Mouse (Mus musculus) 3T3-L1 (cell line): ENCODE measurements around the gene Cacnb4.

Source experiments
- DNase-seq: peaks from one replicate; pipeline ENCODE4 v3.0.0-alpha.2; 2015; ENCODE audit warnings: low read depth, low spot score

Cacnb4 gene

DNA sequence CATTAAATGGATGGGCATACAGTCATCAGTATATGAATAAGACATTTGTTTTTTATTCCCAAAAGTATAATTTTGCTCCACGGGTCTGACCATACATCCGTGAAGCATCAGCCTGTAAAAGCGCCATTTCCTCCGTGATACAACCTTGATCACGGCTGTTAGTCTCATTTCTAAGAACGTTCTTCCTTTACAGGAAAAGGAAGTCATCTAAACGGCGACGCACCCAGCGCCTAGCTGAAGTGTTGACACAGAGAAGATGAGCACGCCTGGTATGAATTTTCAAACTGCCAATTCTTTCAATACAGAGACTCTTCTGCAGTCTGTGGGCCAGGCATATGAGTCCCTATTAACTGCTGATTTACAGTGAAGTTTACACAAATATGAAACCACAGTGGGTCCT, 106.5 kb downstream of the Cacnb4 start:
- no peak for DNase-seq

DNA sequence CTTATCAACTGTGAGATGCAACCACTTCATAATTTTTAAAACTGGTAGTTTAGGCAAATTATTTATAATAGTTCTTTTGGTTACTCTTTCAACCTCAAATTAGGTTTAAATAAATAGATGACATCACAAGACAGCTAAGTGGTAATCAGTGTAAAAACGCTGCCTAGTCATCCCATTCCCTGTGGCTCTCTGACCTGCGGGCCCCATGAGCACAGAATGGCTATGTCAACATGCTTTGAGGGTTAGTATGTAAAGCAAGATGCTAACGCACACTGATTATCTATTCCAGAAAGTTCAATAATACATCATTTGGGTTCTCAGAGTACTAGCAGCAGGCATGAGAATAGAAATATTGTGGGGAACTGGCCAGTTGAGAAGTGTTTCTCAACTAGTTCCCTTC, 108.5 kb downstream of the Cacnb4 start:
- no peak for DNase-seq

DNA sequence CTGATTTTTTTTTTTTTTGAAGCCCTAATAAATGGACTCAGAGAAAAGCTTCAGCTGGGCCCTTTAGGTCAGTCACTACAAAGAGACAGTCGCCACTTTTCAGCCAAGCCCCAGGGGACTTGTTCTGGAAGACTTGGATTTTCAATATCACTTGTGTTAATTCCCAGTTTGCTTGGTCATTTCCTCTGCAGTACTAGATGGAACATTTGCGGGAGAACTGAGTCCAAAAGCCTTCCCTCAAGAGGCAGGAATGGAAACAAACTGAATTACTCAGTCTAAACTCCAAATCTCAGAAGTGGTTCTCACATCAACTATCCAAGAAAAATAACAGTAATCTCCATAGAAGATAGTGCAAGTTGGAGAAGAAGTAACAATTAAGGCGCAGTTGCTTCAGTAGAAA, 109.2 kb downstream of the Cacnb4 start:
- no peak for DNase-seq

DNA sequence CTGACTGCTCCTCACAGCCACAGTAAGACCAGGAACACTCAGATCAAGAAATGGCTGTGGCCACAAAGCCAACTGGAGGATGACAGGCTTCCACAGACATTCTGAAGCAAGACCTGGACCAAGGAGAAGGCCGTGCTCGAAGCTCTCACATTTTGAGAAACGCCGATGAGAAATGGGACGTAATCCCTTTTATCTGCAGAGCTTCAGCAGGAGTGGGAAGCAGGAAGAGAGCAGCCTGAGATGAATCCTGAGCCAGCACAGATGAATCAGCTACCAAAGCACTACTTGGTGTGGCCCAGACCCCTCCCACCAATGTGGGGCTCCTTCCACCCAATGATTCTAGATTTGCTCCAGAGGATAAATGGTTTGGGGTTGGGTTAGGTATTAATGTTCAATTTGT, 113.4 kb downstream of the Cacnb4 start:
- DNase-seq = no peak

DNA sequence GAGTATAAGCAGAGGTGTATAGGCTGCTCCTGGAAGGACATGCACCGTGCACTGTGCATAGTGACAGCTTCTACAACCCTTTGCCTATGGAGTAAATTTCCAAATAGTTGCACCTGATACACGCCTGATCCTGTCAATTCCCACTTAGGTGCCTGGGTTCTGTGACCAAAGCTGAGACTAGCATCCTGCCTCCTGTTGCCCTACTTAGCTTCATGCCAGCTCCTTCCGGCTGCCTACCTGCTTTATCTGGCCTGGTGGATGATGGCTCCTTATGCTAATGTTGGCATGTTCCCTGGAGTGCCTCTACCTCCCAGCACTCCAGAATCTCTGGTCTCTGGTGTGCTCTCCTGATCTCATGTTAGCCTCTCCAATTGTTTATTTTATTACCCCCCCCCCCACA, 114.3 kb downstream of the Cacnb4 start:
- DNase-seq = no peak

DNA sequence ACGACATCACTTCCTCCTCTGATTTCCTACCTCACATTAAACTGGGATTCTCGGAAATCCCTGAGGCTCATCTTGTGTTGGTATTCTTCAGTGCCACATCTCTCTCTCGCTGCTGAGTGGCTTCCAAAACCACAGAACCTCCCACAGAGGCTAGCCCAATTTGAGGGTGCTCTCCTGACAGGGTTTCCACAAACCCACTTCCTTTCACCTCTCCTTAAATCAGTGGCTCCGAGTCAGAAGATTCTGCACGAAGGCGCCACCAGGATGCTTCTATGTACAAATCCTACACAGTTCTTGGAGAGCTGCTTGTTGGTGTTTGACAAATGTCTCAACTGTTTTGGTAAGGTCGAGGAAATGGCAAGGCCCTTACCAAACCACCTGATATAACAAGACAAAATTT, 115.5 kb downstream of the Cacnb4 start:
- DNase-seq = no peak

DNA sequence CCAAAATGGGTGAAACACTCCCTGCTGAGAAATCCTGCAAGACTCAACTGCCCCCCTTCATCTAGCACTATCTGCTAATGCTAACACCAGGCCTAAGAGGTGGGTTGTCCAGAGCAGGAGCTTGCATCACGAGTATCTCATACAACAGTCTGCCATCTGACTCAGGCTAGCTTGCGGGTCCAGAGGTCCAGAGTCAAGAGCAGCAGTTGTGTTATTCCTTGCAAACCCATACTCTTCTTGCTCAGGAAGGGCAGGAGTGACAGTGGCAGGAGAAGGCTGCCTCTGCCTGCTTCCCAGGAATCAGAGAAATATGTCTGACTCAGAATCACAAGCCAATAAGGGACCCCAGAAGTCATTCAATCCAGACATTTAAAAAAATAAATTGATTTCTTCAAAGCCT, 116.4 kb downstream of the Cacnb4 start:
- DNase-seq = no peak

DNA sequence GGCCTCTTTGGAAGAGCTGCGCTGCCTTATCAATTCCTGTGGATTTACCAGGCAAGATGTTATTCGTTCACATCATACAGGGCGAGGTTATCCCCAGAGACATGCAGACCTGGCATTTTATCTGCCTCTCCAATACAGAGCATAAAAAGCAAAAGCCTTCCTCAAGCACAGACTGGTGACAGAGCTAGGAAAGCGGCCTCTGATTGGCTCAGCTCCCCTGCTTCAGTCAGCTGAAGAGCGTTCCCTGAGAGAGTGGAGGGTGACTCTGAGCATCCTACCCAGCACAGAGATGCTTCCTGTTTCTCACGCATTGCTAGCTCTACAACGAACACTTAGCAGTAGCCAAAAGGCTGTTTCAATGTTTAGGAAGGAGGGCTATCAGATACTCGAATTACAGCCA, 118.2 kb downstream of the Cacnb4 start:
- no peak for DNase-seq

DNA sequence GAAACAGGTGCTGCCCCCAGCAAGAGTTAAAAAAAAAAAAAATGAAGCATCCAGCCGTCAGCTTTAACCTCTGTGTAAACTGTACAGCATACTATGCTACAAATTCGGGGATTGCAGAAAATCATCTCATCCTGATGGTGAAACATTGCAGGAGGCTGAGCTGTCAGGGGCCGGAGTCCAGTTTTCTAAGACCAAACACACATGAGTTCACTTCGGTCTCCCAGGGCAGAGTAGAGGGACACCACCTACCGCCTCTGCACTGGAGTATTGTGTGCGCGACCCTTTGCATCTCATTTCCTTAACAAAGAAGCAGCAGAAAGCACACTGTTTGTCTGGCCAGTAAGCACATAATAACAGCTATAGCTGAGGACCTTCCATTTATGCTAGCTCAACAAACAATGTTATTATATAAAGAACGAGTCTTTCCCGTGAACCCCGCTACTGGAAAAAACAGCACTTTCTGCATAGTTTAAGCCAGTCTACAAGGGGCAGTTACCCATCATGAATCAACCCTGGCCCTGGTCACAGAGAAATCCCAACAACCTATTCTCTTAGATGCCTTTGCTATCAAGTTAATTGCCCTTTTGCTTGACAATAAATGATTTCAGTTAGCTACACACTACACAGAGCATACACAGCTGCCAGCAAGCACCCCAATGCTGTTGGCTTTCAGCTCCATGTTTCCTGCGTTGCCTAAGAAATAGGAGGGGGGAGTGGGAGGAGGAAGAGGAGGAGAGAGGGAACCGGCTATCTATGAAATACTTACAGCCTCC, 118.9 kb downstream of the Cacnb4 start:
- DNase-seq = no peak

DNA sequence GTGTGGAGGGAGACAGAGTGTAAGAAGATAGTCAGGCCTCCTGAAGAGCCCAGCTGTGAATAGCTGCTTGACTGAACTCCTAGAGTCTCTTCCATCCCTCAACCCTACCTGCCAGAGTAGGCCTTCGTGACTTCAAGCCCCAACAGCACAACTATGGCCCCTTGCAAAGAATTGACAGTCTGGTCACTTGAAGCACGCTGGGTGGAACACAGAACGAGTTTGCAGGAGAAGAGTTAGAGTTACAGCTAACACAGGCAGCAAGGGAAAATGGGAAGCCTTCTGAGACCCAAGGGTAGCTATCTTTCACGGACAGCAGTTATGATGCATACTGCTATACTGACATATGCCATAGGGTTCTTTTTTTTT, 119.7 kb downstream of the Cacnb4 start:
- DNase-seq = no peak

DNA sequence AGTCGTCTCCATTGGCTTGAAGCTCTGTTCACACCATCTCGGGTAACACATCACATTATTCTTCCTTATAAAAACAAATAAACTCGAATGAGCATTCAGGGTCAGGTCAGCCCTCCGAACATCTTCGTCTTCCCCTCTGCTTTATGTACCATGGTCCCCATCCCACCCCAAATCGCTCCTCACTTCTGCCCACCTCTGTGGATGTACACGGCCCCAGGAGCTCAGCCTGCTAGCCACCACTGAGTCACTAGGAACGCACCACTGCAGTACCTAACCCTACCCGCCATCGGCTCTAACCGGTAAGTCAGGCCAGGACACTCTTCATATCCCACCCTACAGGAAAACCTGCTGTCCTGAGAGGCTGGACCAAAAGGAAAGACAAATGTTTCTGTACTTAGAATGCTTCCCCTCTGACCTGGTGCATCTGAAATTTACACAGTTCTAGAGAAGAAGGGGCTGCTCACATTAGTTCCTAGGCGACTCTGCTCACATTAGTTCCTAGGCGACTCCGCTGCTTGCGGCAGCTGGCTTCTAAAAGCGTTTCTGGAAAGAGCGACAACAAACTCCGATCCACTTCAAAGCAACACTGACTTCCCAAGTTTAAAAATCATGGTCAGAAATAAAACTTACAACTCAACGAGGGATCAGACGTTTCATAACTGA, 120.2 kb downstream of the Cacnb4 start:
- DNase-seq = no peak

DNA sequence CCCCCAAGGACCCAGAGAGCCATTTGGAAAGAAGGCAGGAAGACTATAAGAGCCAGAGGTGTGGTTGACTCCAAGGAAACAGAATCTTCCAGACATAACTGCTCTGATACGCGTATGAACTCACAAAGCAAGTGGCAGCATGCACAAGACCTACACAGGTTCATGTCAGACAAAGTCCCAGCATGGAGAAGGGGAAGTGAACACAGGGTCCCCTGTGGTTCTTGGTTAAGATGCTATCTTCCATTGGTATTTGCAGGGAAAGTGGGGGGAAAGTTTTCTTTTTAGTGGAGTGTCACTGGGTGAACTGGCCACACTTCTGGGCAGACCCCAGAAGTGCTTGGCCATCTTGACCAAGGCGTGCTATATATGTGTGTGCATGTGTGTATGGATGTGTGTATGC, 128.2 kb downstream of the Cacnb4 start:
- DNase-seq = no peak

DNA sequence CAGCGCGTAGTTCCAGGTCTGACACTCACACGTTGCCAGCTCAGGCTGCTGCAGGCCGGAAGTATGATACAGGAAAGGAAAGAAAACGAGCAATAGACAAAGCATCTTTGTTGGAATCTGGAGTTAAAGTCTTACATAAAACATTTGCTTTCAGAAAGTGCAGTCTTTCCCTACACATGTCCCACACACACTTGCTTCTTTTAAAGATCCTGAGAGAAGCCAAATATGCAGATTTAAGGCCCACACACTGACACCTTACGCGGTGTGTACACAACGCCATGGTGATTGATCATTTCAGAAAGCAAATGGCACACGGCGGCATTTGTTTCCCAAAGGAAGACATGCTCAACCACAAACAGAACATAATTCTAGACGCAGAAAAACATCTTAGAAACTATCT, 129.3 kb downstream of the Cacnb4 start:
- DNase-seq = no peak

DNA sequence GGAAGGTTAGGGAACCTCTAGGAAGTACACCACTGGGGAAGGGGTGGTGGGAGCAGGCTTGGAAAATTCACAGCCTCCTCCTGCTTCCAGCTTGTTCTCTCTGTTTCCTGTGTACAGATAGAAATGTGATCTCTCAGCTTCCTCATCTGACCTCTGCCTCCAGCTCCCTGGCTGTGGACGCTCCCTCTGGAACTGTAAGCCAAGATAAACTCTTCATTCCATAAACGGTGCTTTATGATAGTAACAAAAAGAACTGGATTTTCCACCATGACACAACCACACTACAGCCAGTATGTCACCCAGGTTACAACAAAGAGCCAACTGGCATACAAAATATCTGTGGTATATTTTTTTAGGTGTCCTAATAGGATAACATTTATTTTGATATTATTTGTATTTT, 132.1 kb downstream of the Cacnb4 start:
- no peak for DNase-seq

DNA sequence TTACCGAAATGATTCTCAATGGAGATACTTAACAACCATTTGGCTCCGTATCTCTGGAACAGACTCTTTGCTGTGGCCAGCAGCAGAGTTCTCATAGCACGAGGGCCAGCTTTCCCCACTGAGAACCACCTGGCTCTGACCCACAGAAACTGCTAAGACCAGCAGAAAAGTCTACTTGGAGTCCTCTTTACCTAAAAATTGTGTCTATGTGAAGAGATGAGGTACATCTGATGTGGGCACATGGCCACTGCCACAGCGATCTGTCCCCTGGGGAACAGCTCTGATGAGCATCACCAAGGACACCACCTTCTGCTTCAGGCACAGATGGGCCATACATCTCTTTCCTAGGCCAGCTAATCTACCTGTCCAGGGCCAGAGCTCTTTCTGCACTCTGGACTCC, 135.6 kb downstream of the Cacnb4 start:
- DNase-seq = no peak

DNA sequence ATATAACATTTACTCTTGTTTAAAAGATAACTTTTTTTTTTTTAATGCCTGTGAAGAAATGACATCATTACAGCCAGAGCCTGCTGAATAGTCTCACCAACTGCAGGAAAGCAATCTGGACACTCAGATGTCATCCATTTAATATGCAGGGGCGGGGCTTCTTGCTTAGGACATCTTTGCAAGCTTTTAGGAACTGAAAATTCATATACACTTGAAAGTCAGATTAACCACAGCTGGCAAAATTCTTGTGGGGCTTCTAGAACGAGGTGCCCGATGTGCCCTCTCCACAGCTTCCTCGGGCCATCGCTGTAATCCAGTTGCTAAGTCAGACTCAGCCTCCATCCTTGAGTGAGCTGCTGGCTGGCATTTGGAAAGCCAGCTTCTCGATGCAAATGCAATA, 137.3 kb downstream of the Cacnb4 start:
- no peak for DNase-seq

DNA sequence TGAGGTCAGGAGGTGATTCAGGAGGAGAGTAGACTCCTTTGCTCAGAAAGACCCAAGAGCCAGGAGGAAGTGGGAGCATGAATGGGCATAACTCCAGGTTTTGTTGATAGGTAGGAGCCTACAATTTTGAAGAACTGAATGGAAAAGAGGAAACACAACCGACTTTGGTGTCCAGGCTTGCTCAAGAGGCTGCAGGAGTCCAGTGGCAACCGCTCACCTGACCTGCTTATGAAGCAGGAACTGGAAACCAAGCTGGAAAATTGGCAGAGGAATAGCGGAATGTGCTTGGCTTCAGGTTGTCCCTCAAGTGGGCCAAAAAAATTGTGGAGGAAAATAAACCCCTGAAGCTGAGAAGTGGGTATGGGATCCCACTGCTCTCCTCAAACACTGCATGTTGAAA, 139.0 kb downstream of the Cacnb4 start:
- no peak for DNase-seq

DNA sequence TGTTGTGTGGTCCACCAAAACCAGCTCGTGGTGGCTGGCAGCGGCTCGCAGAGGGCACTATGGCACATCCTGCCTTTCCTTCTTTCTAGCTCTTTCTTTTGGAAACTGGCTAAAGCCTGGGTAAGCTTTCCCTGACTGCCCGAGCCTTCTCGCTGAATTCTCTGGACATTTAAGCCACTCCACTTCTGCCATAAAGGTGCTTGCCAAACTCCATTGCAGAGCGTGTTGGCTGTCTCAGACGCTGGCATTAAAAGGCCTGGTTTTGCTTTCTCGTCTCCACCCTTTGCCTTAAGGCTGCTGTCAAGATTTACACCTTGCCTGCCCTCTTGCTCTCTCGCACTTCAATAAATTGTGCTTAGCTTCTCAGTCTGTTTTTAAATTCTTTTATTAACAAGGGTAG, 139.5 kb downstream of the Cacnb4 start:
- DNase-seq = no peak

DNA sequence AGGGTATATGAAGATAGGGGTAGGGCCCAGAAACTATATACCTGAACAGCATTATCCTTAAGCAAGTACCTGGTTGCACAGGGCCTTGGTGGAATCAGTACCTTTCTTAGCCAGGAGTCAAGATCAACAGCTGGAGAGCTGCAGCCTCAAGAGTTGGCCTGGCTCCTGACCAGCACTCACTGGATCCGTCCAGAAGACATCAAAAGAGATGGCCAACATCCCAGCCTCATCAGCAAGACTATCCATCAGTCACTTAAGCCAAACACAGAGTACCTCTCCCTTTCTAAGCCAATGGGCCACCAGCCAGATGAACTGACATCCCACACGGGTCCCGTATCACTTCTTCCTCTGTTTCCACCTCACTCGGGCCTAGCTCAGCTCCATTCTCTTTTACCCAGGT, 140.1 kb downstream of the Cacnb4 start:
- DNase-seq = no peak

DNA sequence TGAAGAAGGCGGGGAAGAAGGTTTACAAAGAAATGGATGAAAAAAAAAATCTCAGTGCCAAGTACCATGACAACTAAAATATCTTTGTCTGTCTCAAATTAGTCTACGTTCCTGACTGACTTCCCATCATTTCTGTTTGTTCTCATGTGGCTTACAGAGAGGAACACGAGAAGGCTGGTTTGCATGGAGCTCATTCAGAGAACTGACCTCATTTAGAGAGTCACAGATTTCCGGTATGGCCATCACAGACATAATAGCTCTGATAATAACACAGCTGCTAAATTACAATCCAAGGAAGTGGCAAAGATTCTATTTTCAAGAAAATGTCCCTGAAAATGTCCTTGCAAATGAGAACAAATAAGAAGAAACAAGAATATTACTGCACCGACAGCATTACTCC, 142.9 kb downstream of the Cacnb4 start:
- no peak for DNase-seq

DNA sequence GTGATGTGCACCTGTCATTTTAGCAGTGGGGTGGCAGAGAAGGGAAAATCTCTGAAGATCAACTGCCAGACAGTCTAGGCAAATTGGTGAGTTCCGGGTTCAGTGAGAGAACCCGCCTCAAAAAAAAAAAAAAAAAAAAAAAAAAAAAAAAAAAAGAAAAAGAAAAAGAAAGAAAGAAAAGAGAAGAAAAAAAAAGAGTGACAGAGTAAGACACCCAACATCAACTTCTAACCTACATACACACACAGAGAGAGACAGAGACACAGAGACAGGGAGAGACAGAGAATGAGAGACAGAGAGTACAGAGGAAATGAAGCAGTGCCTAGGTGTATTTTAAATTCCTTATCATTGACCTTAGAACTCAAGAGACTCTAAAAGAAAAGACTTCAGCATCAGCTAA, 146.1 kb downstream of the Cacnb4 start:
- DNase-seq = no peak

DNA sequence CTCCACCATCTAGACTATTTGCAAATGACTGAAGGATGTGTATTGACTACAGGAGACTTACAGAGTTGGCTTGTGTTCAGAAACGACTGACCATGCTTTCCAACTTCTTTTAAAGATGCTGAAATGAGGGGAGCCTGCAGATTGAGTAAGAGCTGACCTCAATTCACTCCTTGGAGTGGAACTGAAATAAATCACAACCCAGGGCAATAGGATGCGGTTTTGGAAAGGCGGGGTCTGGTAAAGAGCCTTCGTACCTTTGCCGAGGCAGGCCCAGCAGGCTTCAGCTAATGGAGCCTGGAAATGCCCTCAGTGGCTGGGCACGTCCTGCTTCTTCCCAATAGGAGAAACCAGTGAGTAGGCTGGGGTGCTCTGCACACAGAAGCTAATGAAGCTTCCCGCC, 147.4 kb downstream of the Cacnb4 start:
- no peak for DNase-seq

DNA sequence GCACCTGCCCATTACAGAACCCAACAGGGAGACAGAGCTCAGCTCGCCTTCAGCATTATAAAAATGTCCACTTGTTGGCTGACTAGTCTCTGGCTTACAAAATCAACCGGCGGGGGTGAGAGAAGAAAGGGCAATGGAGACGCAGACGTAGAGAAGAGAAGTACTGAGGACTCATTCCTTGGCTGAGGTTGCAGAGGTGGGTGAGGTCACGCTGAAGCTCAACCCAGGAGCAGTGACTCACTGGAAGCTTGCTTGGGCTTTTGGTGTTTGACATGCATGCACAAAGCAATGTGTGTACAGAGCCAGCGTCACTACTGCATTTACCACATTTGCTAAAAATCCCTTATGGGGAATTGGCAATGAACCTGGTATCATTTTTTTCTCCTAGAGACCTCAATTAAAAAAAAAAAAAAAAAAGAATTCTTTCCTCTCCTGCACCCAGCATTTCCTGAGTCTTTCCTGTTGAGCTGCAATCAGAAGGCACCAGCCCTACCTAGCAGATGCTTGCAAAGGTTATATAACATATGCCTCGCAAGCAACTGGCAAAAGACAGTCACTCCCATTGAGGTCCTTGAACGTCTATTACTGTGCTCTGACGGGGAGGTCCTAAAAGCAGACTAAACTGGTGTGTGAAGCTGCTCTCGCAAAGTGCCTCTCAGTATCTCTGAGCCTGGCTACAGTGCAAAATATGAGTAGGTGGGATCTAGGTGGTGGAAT, 150.6 kb downstream of the Cacnb4 start:
- DNase-seq = no peak
